Mouse (Mus musculus): ENCODE data around the gene Cdkl2. TPM values are rescaled to one million over a fixed set of nuclear protein-coding genes. Genes with fewer than 3 reads are reported as not detected.
A peak's percentile ranks its signal among the peaks of the same experiment; 100 is the strongest.

Gene Cdkl2
- total RNA-seq, 2 experiments from 2014 or later, result 4.7 to 6.6 TPM

- DNase-seq (ENCODE audit: low spot score), result peak; percentile 4
Observed at GRCm38 (mm10) chr5:91994546-91994945, 49.1 kb downstream of the Cdkl2 start.

GRCm38 (mm10) chr5:91993061-91993460, 50.6 kb downstream of the Cdkl2 start:
- no peak for DNase-seq (ENCODE audit: low spot score)

- no peak for DNase-seq (ENCODE audit: low spot score)
Observed at GRCm38 (mm10) chr5:91991191-91991937, 52.3 kb downstream of the Cdkl2 start.

GRCm38 (mm10) chr5:91989261-91989660, 54.4 kb downstream of the Cdkl2 start:
- DNase-seq (ENCODE audit: low spot score), result no peak

GRCm38 (mm10) chr5:91987799-91988198, 55.9 kb downstream of the Cdkl2 start:
- no peak for DNase-seq (ENCODE audit: low spot score)

GRCm38 (mm10) chr5:91987236-91987635, 56.4 kb downstream of the Cdkl2 start, which contains the start of gene Odaph:
TSS of gene Odaph (plus strand) at chr5:91987475.
- DNase-seq (ENCODE audit: low spot score), result no peak

- DNase-seq (ENCODE audit: low spot score), result no peak
Observed at GRCm38 (mm10) chr5:91985721-91986120, 58.0 kb downstream of the Cdkl2 start.

- DNase-seq (ENCODE audit: low spot score), result no peak
Observed at GRCm38 (mm10) chr5:91983490-91983889, 60.2 kb downstream of the Cdkl2 start.

GRCm38 (mm10) chr5:91981176-91981840, 62.4 kb downstream of the Cdkl2 start:
- no peak for DNase-seq (ENCODE audit: low spot score)

GRCm38 (mm10) chr5:91977397-91977770, 66.3 kb downstream of the Cdkl2 start:
- no peak for DNase-seq (ENCODE audit: low spot score)

- no peak for DNase-seq (ENCODE audit: low spot score)
Observed at GRCm38 (mm10) chr5:91976566-91977396, 66.9 kb downstream of the Cdkl2 start.

GRCm38 (mm10) chr5:91975758-91976157, 67.9 kb downstream of the Cdkl2 start:
- no peak for DNase-seq (ENCODE audit: low spot score)

GRCm38 (mm10) chr5:91974002-91974401, 69.7 kb downstream of the Cdkl2 start:
- no peak for DNase-seq (ENCODE audit: low spot score)

GRCm38 (mm10) chr5:91972046-91972445, 71.6 kb downstream of the Cdkl2 start:
- DNase-seq (ENCODE audit: low spot score), result no peak

- DNase-seq (ENCODE audit: low spot score), result peak; percentile 97
Observed at GRCm38 (mm10) chr5:91962639-91963440, 80.8 kb downstream of the Cdkl2 start, which contains the start of gene Rchy1. TSS of gene Rchy1 (minus strand) at chr5:91963068.

- DNase-seq (ENCODE audit: low spot score), result no peak
Observed at GRCm38 (mm10) chr5:91962259-91962638, 81.4 kb downstream of the Cdkl2 start.

GRCm38 (mm10) chr5:91961370-91961769, 82.3 kb downstream of the Cdkl2 start:
- DNase-seq (ENCODE audit: low spot score), result peak; percentile 5

GRCm38 (mm10) chr5:91960606-91961254, 83.0 kb downstream of the Cdkl2 start:
- peak; percentile 9 for DNase-seq (ENCODE audit: low spot score)

GRCm38 (mm10) chr5:91959986-91960385, 83.7 kb downstream of the Cdkl2 start:
- no peak for DNase-seq (ENCODE audit: low spot score)

- DNase-seq (ENCODE audit: low spot score), result no peak
Observed at GRCm38 (mm10) chr5:91959096-91959495, 84.6 kb downstream of the Cdkl2 start.
